In genomic region chr16:23497881-23498280, GRCm38 (mm10) we compare ENCODE assay signal across 12 mouse cellular contexts. TPM values are rescaled to one million over a fixed set of nuclear protein-coding genes. Genes with fewer than 3 reads are reported as not detected.
DNase-seq lines count a peak whose midpoint lies in the region; ATAC-seq and TF ChIP-seq lines count a peak whose summit lies in the region.
"Had no signal": no experiment of that assay in that cellular context is flagged by ENCODE, and none has a peak within 500 bp of the region (broad histone marks: within the 10 kb centered on the region; RNA-seq: fewer than 3 reads in every experiment).

No protein-coding gene starts in this region.

- H3K4me3 ChIP-seq in heart, adult 2 months: no peak overlapping the region
- no peak overlapping the region for H3K4me3 ChIP-seq in heart, embryonic 10.5 days
- no peak overlapping the region for H3K4me3 ChIP-seq in hindbrain, embryonic 12.5 days
- no peak overlapping the region for H3K4me3 ChIP-seq in hindbrain, embryonic 16.5 days (ENCODE audit: low read length)
- H3K4me3 ChIP-seq in lung, embryonic 16.5 days (ENCODE audit: low read length): no peak overlapping the region
- no peak overlapping the region for H3K4me3 ChIP-seq in myocyte

- no peak for DNase-seq in heart, adult 2 months
- no peak for DNase-seq in heart, embryonic 10.5 days (ENCODE audit: low spot score)
- no peak for DNase-seq in lung, postnatal 4 days
- DNase-seq: B cell, adult 2 months; cerebellum, postnatal 10 days; gastrocnemius, postnatal 14 days; layer of hippocampus, postnatal 36 days; thymus, postnatal 36 days had no signal

- intact Hi-C loops in heart, adult 2 months (cut with DNase I): loop anchor here (5.0 kb wide), 1 partner anchor 41 kb away; no protein-coding TSS in a partner anchor

- H3K4me1 ChIP-seq in heart, adult 2 months (ENCODE audit: control insufficient read depth, insufficient read depth, low read length): peaks cover 8% of the 10 kb centered on the region
- H3K4me1 ChIP-seq in heart, embryonic 10.5 days: peaks cover 61% of the 10 kb centered on the region
- peaks cover 22% of the 10 kb centered on the region for H3K4me1 ChIP-seq in hindbrain, embryonic 12.5 days
- H3K4me1 ChIP-seq in hindbrain, embryonic 16.5 days (ENCODE audit: control insufficient read depth, insufficient read depth, low read depth, low read length): no peaks in the 10 kb centered on the region
- peaks cover 24% of the 10 kb centered on the region for H3K4me1 ChIP-seq in lung, embryonic 16.5 days (replicated peaks; ENCODE audit: control insufficient read depth, insufficient read depth, low read length)

- peaks cover 22% of the 10 kb centered on the region for H3K36me3 ChIP-seq in heart, adult 2 months (ENCODE audit: control insufficient read depth, insufficient read depth, low read length)
- peaks cover 4% of the 10 kb centered on the region; the same call in 1 of the 2 replicates for H3K36me3 ChIP-seq in heart, embryonic 10.5 days
- H3K36me3 ChIP-seq in hindbrain, embryonic 12.5 days: peaks cover 18% of the 10 kb centered on the region
- H3K36me3 ChIP-seq in hindbrain, embryonic 16.5 days (ENCODE audit: control insufficient read depth, insufficient read depth, low read length): no peaks in the 10 kb centered on the region
- H3K36me3 ChIP-seq in lung, embryonic 16.5 days (ENCODE audit: control insufficient read depth, insufficient read depth, low read length): no peaks in the 10 kb centered on the region
- no peaks in the 10 kb centered on the region for H3K36me3 ChIP-seq in myocyte (ENCODE audit: control insufficient read depth, insufficient read depth)

- no peak for TF ChIP-seq EP300 in heart, adult 2 months (IDR thresholded peaks at IDR 0.05; ENCODE audit: insufficient read depth, low read depth, low read length)

- no peak for TF ChIP-seq POLR2A in heart, adult 2 months (IDR thresholded peaks at IDR 0.05; ENCODE audit: insufficient read depth, low read depth, low read length)
- TF ChIP-seq POLR2A in myocyte (IDR thresholded peaks at IDR 0.05; ENCODE audit: insufficient read length, low read depth): no peak

- H3K79me2 ChIP-seq in heart, adult 2 months (replicated peaks; ENCODE audit: control insufficient read depth, insufficient read depth, low read length): no peaks in the 10 kb centered on the region
- H3K79me2 ChIP-seq in myocyte (ENCODE audit: control insufficient read depth, insufficient read depth): no peaks in the 10 kb centered on the region

- no peak overlapping the region for H3ac ChIP-seq in myocyte (ENCODE audit: control insufficient read depth, insufficient read length)

- peak overlapping the region; percentile 79 for H3K27ac ChIP-seq in heart, adult 2 months
- no peak overlapping the region; the same call in 1 of the 2 replicates for H3K27ac ChIP-seq in heart, embryonic 10.5 days
- no peak overlapping the region for H3K27ac ChIP-seq in hindbrain, embryonic 12.5 days
- H3K27ac ChIP-seq in hindbrain, embryonic 16.5 days (ENCODE audit: low read depth, low read length): no peak overlapping the region
- peak overlapping the region; percentile 32; the same call in 1 of the 2 replicates for H3K27ac ChIP-seq in lung, embryonic 16.5 days (ENCODE audit: low read length)

- 45% methylated on average over 1 of the region's 1 CpGs for WGBS in heart, adult 2 months
- 54% methylated on average over 1 of the region's 1 CpGs for WGBS in heart, embryonic 10.5 days
- WGBS in hindbrain, embryonic 12.5 days: 82% methylated on average over 1 of the region's 1 CpGs
- WGBS in hindbrain, embryonic 16.5 days: 70% methylated on average over 1 of the region's 1 CpGs
- 27% methylated on average over 1 of the region's 1 CpGs for WGBS in lung, embryonic 16.5 days

- no peaks in the 10 kb centered on the region for H3K27me3 ChIP-seq in heart, adult 2 months (ENCODE audit: control insufficient read depth, insufficient read depth, low read length)
- H3K27me3 ChIP-seq in heart, embryonic 10.5 days (ENCODE audit: insufficient read depth, poor library complexity, severe bottlenecking): peaks cover 27% of the 10 kb centered on the region; the same call in 1 of the 2 replicates
- H3K27me3 ChIP-seq in hindbrain, embryonic 12.5 days: no peaks in the 10 kb centered on the region; the same call in 1 of the 2 replicates
- no peaks in the 10 kb centered on the region for H3K27me3 ChIP-seq in hindbrain, embryonic 16.5 days (replicated peaks; ENCODE audit: control insufficient read depth, insufficient read depth, low read length)
- H3K27me3 ChIP-seq in lung, embryonic 16.5 days (ENCODE audit: control insufficient read depth, insufficient read depth, low read depth, low read length): no peaks in the 10 kb centered on the region
- H3K27me3 ChIP-seq in myocyte (ENCODE audit: control insufficient read depth, insufficient read depth, insufficient read length): no peaks in the 10 kb centered on the region

- no peaks in the 10 kb centered on the region for H3K9me3 ChIP-seq in heart, embryonic 10.5 days
- H3K9me3 ChIP-seq in hindbrain, embryonic 12.5 days (replicated peaks): no peaks in the 10 kb centered on the region
- H3K9me3 ChIP-seq in hindbrain, embryonic 16.5 days (ENCODE audit: control insufficient read depth, low read length): no peaks in the 10 kb centered on the region
- no peaks in the 10 kb centered on the region for H3K9me3 ChIP-seq in lung, embryonic 16.5 days (ENCODE audit: control insufficient read depth, low read length)

- no peak overlapping the region for H3K9ac ChIP-seq in heart, adult 2 months (ENCODE audit: low read depth, low read length)
- H3K9ac ChIP-seq in hindbrain, embryonic 12.5 days: no peak overlapping the region
- H3K9ac ChIP-seq in hindbrain, embryonic 16.5 days (ENCODE audit: low read depth, low read length): no peak overlapping the region
- H3K9ac ChIP-seq in lung, embryonic 16.5 days (ENCODE audit: low read length): no peak overlapping the region

- no peak overlapping the region for H3K4me2 ChIP-seq in hindbrain, embryonic 12.5 days (replicated peaks)
- H3K4me2 ChIP-seq in hindbrain, embryonic 16.5 days (ENCODE audit: low read length): no peak overlapping the region
- H3K4me2 ChIP-seq in lung, embryonic 16.5 days (ENCODE audit: low read depth, low read length): no peak overlapping the region
- H3K4me2 ChIP-seq in myocyte (ENCODE audit: low read depth): peak overlapping the region; percentile 43

- ATAC-seq in hindbrain, embryonic 12.5 days (ENCODE audit: low FRiP score): peak; percentile 27; the same call in 1 of the 2 replicates
- ATAC-seq in hindbrain, embryonic 16.5 days: no peak
- ATAC-seq in lung, embryonic 16.5 days (ENCODE audit: low read depth): no peak

- TF ChIP-seq CTCF in heart, adult 2 months (IDR thresholded peaks at IDR 0.05): no peak

TF ChIP-seq in myocyte, 11 proteins besides CTCF, POLR2A, EP300 and RAD21:
- TF ChIP-seq MYOG (IDR thresholded peaks at IDR 0.05; ENCODE audit: control insufficient read depth in 1 of 3, insufficient read depth in 1 of 3, insufficient read length in 2 of 3, low read depth in 2 of 3) (no peak), MYOD1 (IDR thresholded peaks at IDR 0.05; ENCODE audit: control insufficient read depth in 1 of 3, insufficient read length in 2 of 3, low read depth in 2 of 3) (no peak), CEBPB (IDR thresholded peaks at IDR 0.05; ENCODE audit: insufficient read depth, poor library complexity, severe bottlenecking) (no peak), SRF (IDR thresholded peaks at IDR 0.05; ENCODE audit: control insufficient read depth, insufficient read length, low read depth) (no peak)

RNA-seq across cellular contexts. Expression of gene Rtp4, which starts 22.2 kb away (rescaled TPM):
- 1 to 10 TPM; 4.5 to 4.8 TPM for total RNA-seq in heart, adult 2 months (2021)
- polyA plus RNA-seq in heart, adult 2 months (2012; rRNA removed): 10.4 and 11.0 TPM in 2 replicates
- 1.4 and 1.9 TPM in 2 replicates for polyA plus RNA-seq in heart, embryonic 10.5 days (2016; fragmentation: Nextera tagmentation; extraction: Ambion mirVana)
- 3.6 and 5.1 TPM in 2 replicates for polyA plus RNA-seq in hindbrain, embryonic 12.5 days (2016; fragmentation: Nextera tagmentation; extraction: Ambion mirVana)
- polyA plus RNA-seq in hindbrain, embryonic 16.5 days (2015; fragmentation: Nextera tagmentation; extraction: Ambion mirVana): 4.0 and 4.3 TPM in 2 replicates
- 8.0 and 10.3 TPM in 2 replicates for polyA plus RNA-seq in lung, embryonic 16.5 days (2015; fragmentation: Nextera tagmentation; extraction: Ambion mirVana)
- polyA plus RNA-seq in myocyte (2012; fragmentation: generic; extraction: Trizol): 0.82 TPM

RNA-seq across cellular contexts. Expression of gene Masp1, which starts 22.7 kb away (rescaled TPM):
- 10 to 100 TPM; 15.4 to 15.8 TPM for total RNA-seq in heart, adult 2 months (2021)
- 10.3 and 15.8 TPM in 2 replicates for polyA plus RNA-seq in heart, adult 2 months (2012; rRNA removed)
- polyA plus RNA-seq in heart, embryonic 10.5 days (2016; fragmentation: Nextera tagmentation; extraction: Ambion mirVana): 9.9 and 16.7 TPM in 2 replicates
- 29.5 and 31.9 TPM in 2 replicates for polyA plus RNA-seq in hindbrain, embryonic 12.5 days (2016; fragmentation: Nextera tagmentation; extraction: Ambion mirVana)
- polyA plus RNA-seq in hindbrain, embryonic 16.5 days (2015; fragmentation: Nextera tagmentation; extraction: Ambion mirVana): 28.0 and 29.9 TPM in 2 replicates
- polyA plus RNA-seq in lung, embryonic 16.5 days (2015; fragmentation: Nextera tagmentation; extraction: Ambion mirVana): 3.7 and 4.0 TPM in 2 replicates
- 16.4 TPM for polyA plus RNA-seq in myocyte (2012; fragmentation: generic; extraction: Trizol)

Comparison
In these comparisons a context has a peak if more than half of its experiments do, and no peak if none do; other contexts are left out.
1. H3K27ac ChIP-seq: peak in heart, adult 2 months (single experiment) and lung, embryonic 16.5 days (single experiment); none in heart, embryonic 10.5 days (single experiment), hindbrain, embryonic 12.5 days (single experiment) and hindbrain, embryonic 16.5 days (single experiment).